Mouse (Mus musculus): Measurements from ENCODE around the gene Hsph1.

DNA sequence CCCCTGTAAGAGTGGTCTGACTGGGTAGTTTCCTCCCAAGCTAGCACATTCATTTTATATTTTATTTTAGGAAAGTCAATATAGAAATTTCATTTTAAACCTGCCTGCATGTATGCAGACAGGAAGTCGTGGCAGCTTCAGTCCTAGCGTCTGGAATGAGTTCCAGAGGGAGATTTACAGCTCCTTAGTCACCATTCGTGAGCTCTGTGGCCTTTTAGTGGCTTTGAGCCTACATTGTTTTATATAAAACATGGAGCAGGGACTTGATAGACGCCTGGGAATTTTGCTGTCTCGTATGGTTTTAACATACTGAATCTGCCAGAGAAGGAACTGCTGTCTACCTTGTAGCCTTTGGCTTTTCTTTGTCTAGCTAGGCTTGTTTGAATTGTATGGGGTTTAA, 44.8 kb upstream of the Hsph1 start:
- no peak for TF ChIP-seq GATA1 (IDR thresholded peaks at IDR 0.05; ENCODE audit: borderline replicate concordance, low read length)
- no peak for TF ChIP-seq FLI1 (IDR thresholded peaks at IDR 0.05; ENCODE audit: low read length)
